Mouse (Mus musculus): ENCODE data around the gene Pld5. TPM values are rescaled to one million over a fixed set of nuclear protein-coding genes. Genes with fewer than 3 reads are reported as not detected.

The Pld5 gene
- polyA plus RNA-seq, 1 experiment from 2014 or later, result 0.13 TPM

- H3K4me1 ChIP-seq, result peaks cover 8% of the 10 kb centered on the region; the same call in 1 of the 2 replicates
- no peak overlapping the region for H3K4me3 ChIP-seq
- DNase-seq (ENCODE audit: low spot score), result no peak
- 78% methylated on average over 9 of the region's 9 CpGs for WGBS
- no peaks in the 10 kb centered on the region for H3K36me3 ChIP-seq
- H3K27me3 ChIP-seq (ENCODE audit: low read depth, poor library complexity, severe bottlenecking), result no peaks in the 10 kb centered on the region
- H3K9me3 ChIP-seq (replicated peaks), result no peaks in the 10 kb centered on the region
- H3K27ac ChIP-seq, result no peak overlapping the region
Measured at GRCm38 (mm10) chr1:176212922-176213644, 62.0 kb downstream of the Pld5 start.

GRCm38 (mm10) chr1:176210803-176211202, 64.3 kb downstream of the Pld5 start:
- no peaks in the 10 kb centered on the region for H3K27me3 ChIP-seq (ENCODE audit: low read depth, poor library complexity, severe bottlenecking)
- H3K4me3 ChIP-seq, result no peak overlapping the region
- H3K9me3 ChIP-seq (replicated peaks), result no peaks in the 10 kb centered on the region
- 95% methylated on average over 1 of the region's 1 CpGs for WGBS
- no peak for DNase-seq (ENCODE audit: low spot score)
- H3K4me1 ChIP-seq, result peaks cover 8% of the 10 kb centered on the region; the same call in 1 of the 2 replicates
- H3K36me3 ChIP-seq, result no peaks in the 10 kb centered on the region
- no peak overlapping the region for H3K27ac ChIP-seq

GRCm38 (mm10) chr1:176208014-176208413, 67.1 kb downstream of the Pld5 start:
- no peak overlapping the region for H3K27ac ChIP-seq
- 82% methylated on average over 2 of the region's 2 CpGs for WGBS
- H3K27me3 ChIP-seq (ENCODE audit: low read depth, poor library complexity, severe bottlenecking), result no peaks in the 10 kb centered on the region
- H3K4me1 ChIP-seq, result no peaks in the 10 kb centered on the region
- no peak for DNase-seq (ENCODE audit: low spot score)
- no peaks in the 10 kb centered on the region for H3K9me3 ChIP-seq (replicated peaks)
- no peak overlapping the region for H3K4me3 ChIP-seq
- no peaks in the 10 kb centered on the region for H3K36me3 ChIP-seq

GRCm38 (mm10) chr1:176202360-176202759, 72.8 kb downstream of the Pld5 start:
- Histone ChIP-seq H3K4me1 (no peaks in the 10 kb centered on the region), H3K36me3 (no peaks in the 10 kb centered on the region), H3K27me3 (ENCODE audit: low read depth, poor library complexity, severe bottlenecking) (no peaks in the 10 kb centered on the region), H3K4me3 (no peak overlapping the region), H3K27ac (no peak overlapping the region), H3K9me3 (replicated peaks) (no peaks in the 10 kb centered on the region)
- no peak for DNase-seq (ENCODE audit: low spot score)
- WGBS, result 90% methylated on average over 3 of the region's 3 CpGs

- no peak overlapping the region for H3K4me3 ChIP-seq
- no peaks in the 10 kb centered on the region for H3K4me1 ChIP-seq
- no peaks in the 10 kb centered on the region for H3K36me3 ChIP-seq
- no peak overlapping the region for H3K27ac ChIP-seq
- no peak for DNase-seq (ENCODE audit: low spot score)
- no peaks in the 10 kb centered on the region for H3K27me3 ChIP-seq (ENCODE audit: low read depth, poor library complexity, severe bottlenecking)
- WGBS, result 88% methylated on average over 6 of the region's 6 CpGs
- H3K9me3 ChIP-seq (replicated peaks), result no peaks in the 10 kb centered on the region
Measured at GRCm38 (mm10) chr1:176197036-176197766, 77.9 kb downstream of the Pld5 start.

- no peaks in the 10 kb centered on the region for H3K27me3 ChIP-seq (ENCODE audit: low read depth, poor library complexity, severe bottlenecking)
- H3K36me3 ChIP-seq, result no peaks in the 10 kb centered on the region
- 93% methylated on average over 4 of the region's 4 CpGs for WGBS
- H3K9me3 ChIP-seq (replicated peaks), result no peaks in the 10 kb centered on the region
- DNase-seq (ENCODE audit: low spot score), result no peak
- H3K4me3 ChIP-seq, result no peak overlapping the region
- H3K27ac ChIP-seq, result no peak overlapping the region
- H3K4me1 ChIP-seq, result no peaks in the 10 kb centered on the region
Measured at GRCm38 (mm10) chr1:176196341-176196740, 78.8 kb downstream of the Pld5 start.

- Histone ChIP-seq H3K27me3 (ENCODE audit: low read depth, poor library complexity, severe bottlenecking) (no peaks in the 10 kb centered on the region), H3K4me1 (no peaks in the 10 kb centered on the region)
- 79% methylated on average over 2 of the region's 2 CpGs for WGBS
Measured at GRCm38 (mm10) chr1:176194727-176195126, 80.4 kb downstream of the Pld5 start.

GRCm38 (mm10) chr1:176183991-176184390, 91.1 kb downstream of the Pld5 start:
- no peak for DNase-seq (ENCODE audit: low spot score)
- H3K36me3 ChIP-seq, result no peaks in the 10 kb centered on the region
- no peak overlapping the region for H3K27ac ChIP-seq
- no peaks in the 10 kb centered on the region for H3K9me3 ChIP-seq (replicated peaks)
- 92% methylated on average over 6 of the region's 6 CpGs for WGBS
- H3K4me1 ChIP-seq, result no peaks in the 10 kb centered on the region
- no peaks in the 10 kb centered on the region for H3K27me3 ChIP-seq (ENCODE audit: low read depth, poor library complexity, severe bottlenecking)
- H3K4me3 ChIP-seq, result no peak overlapping the region

More at GRCm38 (mm10) chr1:176194727-176195126, 80.4 kb downstream of the Pld5 start:
- DNase-seq (ENCODE audit: low spot score), result no peak
- Histone ChIP-seq H3K36me3 (no peaks in the 10 kb centered on the region), H3K4me3 (no peak overlapping the region), H3K27ac (no peak overlapping the region), H3K9me3 (replicated peaks) (no peaks in the 10 kb centered on the region)

GRCm38 (mm10) chr1:176174971-176175370, 100.1 kb downstream of the Pld5 start:
- H3K9me3 ChIP-seq (replicated peaks), result no peaks in the 10 kb centered on the region
- H3K36me3 ChIP-seq, result no peaks in the 10 kb centered on the region
- H3K4me1 ChIP-seq, result no peaks in the 10 kb centered on the region
- DNase-seq (ENCODE audit: low spot score), result no peak
- H3K4me3 ChIP-seq, result no peak overlapping the region
- no peak overlapping the region for H3K27ac ChIP-seq
- no peaks in the 10 kb centered on the region for H3K27me3 ChIP-seq (ENCODE audit: low read depth, poor library complexity, severe bottlenecking)
- 80% methylated on average over 1 of the region's 1 CpGs for WGBS

- Histone ChIP-seq H3K36me3 (no peaks in the 10 kb centered on the region), H3K27ac (no peak overlapping the region), H3K9me3 (replicated peaks) (no peaks in the 10 kb centered on the region), H3K4me3 (no peak overlapping the region), H3K4me1 (no peaks in the 10 kb centered on the region), H3K27me3 (ENCODE audit: low read depth, poor library complexity, severe bottlenecking) (no peaks in the 10 kb centered on the region)
- WGBS, result 59% methylated on average over 5 of the region's 5 CpGs
- DNase-seq (ENCODE audit: low spot score), result no peak
Measured at GRCm38 (mm10) chr1:176167784-176168183, 107.3 kb downstream of the Pld5 start.

- no peaks in the 10 kb centered on the region for H3K9me3 ChIP-seq (replicated peaks)
- no peak overlapping the region for H3K4me3 ChIP-seq
- 81% methylated on average over 2 of the region's 2 CpGs for WGBS
- no peaks in the 10 kb centered on the region for H3K27me3 ChIP-seq (ENCODE audit: low read depth, poor library complexity, severe bottlenecking)
- no peak overlapping the region for H3K27ac ChIP-seq
- no peaks in the 10 kb centered on the region for H3K4me1 ChIP-seq
- no peak for DNase-seq (ENCODE audit: low spot score)
- no peaks in the 10 kb centered on the region for H3K36me3 ChIP-seq
Measured at GRCm38 (mm10) chr1:176167114-176167513, 108.0 kb downstream of the Pld5 start.

GRCm38 (mm10) chr1:176145306-176145705, 129.8 kb downstream of the Pld5 start:
- no peak for DNase-seq (ENCODE audit: low spot score)
- no peaks in the 10 kb centered on the region for H3K27me3 ChIP-seq (ENCODE audit: low read depth, poor library complexity, severe bottlenecking)
- no peak overlapping the region for H3K27ac ChIP-seq
- H3K4me3 ChIP-seq, result no peak overlapping the region
- no peaks in the 10 kb centered on the region; the same call in 1 of the 2 replicates for H3K9me3 ChIP-seq (replicated peaks)
- H3K4me1 ChIP-seq, result no peaks in the 10 kb centered on the region
- H3K36me3 ChIP-seq, result no peaks in the 10 kb centered on the region
- 87% methylated on average over 6 of the region's 6 CpGs for WGBS

GRCm38 (mm10) chr1:176134379-176134778, 140.7 kb downstream of the Pld5 start:
- 90% methylated on average over 8 of the region's 8 CpGs for WGBS
- Histone ChIP-seq H3K27ac (no peak overlapping the region), H3K9me3 (replicated peaks) (no peaks in the 10 kb centered on the region), H3K27me3 (ENCODE audit: low read depth, poor library complexity, severe bottlenecking) (no peaks in the 10 kb centered on the region), H3K36me3 (no peaks in the 10 kb centered on the region), H3K4me3 (no peak overlapping the region), H3K4me1 (no peaks in the 10 kb centered on the region)
- no peak for DNase-seq (ENCODE audit: low spot score)
